Mouse (Mus musculus): ENCODE measurements around the gene Ptpra.

Ptpra gene

GRCm38 (mm10) chr2:130588373-130588772, 138.3 kb downstream of the Ptpra start:
- ATAC-seq (ENCODE audit: insufficient number of reproducible peaks, low FRiP score, low TSS enrichment), result no peak

- no peak for ATAC-seq (ENCODE audit: insufficient number of reproducible peaks, low FRiP score, low TSS enrichment)
Measured at GRCm38 (mm10) chr2:130589157-130589556, 139.1 kb downstream of the Ptpra start.

GRCm38 (mm10) chr2:130589761-130590160, 139.7 kb downstream of the Ptpra start:
- no peak for ATAC-seq (ENCODE audit: insufficient number of reproducible peaks, low FRiP score, low TSS enrichment)

DNA sequence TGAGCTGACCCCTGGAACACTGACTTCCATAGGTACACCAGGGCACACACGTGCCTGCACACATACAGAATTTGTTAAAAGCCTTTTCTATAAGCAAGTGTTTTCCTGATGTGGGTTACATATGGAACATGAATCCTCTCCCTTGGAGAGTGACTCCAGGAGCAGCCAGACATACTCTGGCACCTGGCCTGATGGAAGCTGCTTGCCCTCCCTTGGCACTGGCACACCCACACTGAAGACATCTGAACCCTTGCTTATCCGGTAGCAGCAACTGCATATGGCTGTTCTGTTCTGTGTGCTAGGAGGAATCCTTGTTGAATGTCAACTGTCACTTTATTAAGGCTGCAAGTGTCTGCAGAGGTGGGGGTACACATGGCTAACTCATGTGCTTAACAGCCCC, 140.9 kb downstream of the Ptpra start:
- no peak for ATAC-seq (ENCODE audit: insufficient number of reproducible peaks, low FRiP score, low TSS enrichment)

- ATAC-seq (ENCODE audit: insufficient number of reproducible peaks, low FRiP score, low TSS enrichment), result no peak
Measured at GRCm38 (mm10) chr2:130595596-130595995, 145.5 kb downstream of the Ptpra start.

DNA sequence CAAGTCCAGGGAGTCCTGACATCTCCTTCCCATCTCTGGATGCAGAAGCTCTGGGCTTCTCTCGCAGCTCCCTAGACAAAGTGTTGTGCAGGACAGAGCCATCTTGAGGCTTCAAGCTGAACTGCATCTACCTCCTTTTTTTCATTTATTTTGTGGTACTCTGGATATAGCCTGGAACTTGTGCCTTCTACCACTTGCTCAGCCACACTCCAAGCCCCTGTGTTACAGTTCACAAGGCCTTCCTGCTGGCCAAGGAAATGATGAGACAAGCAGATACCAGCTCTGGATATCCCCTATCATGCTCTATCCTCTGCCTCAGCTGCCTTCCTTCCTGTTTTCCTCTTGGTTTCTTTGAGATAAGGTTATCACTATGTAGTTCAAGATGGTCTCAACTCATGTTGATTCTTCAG, 147.5 kb downstream of the Ptpra start:
- no peak for ATAC-seq (ENCODE audit: insufficient number of reproducible peaks, low FRiP score, low TSS enrichment)

DNA sequence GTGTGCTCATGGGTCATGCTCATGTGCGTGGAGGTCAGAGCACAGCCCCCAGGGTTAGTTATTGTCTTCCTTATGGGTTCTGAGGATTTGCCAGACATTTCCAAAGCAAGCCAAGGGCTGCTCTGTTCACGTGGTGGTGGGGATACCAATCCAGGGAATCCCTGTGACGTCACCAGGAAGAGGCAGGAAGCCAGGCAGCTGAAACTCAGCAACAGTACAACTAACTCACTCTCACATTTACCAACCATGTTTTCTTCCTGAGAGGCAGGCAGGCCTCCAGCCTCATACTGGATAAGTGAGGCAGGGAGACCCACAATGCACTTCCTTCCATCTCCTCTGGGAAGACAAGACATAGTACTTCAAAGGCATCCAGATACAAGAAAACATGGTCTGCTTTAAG, 148.3 kb downstream of the Ptpra start:
- ATAC-seq (ENCODE audit: insufficient number of reproducible peaks, low FRiP score, low TSS enrichment), result no peak

DNA sequence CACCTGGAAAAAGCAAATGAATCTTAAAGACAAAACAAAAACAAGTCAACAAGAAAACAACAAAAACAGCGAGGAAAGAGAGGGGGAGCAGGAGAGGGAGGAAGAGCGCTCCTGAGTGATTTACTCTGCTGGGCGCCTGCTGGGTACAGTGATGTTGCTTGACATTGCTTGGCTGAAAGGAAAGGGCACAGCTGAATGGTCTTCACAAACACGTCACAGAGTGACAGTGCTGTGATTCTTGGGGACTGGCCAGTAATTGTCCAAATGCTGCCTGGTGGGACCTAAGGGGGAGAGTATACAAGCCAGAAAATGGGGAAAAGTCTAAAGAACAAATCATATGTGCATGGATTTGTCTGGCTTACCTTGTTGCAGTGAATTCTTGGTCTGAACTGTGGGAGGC, 152.1 kb downstream of the Ptpra start:
- no peak for ATAC-seq (ENCODE audit: insufficient number of reproducible peaks, low FRiP score, low TSS enrichment)

All from cerebellum, adult (tissue).